Mouse (Mus musculus) liver, embryonic 14.5 days (tissue): ENCODE measurements around the gene Tle4.

Experiments
- CTCF ChIP-seq: IDR thresholded peaks from 2 replicates; pipeline ENCODE4 v1.5.1; 2016; ENCODE audit warnings: antibody characterized with exemption, low read depth, control low read depth
- EP300 ChIP-seq: IDR thresholded peaks from 2 replicates; pipeline ENCODE4 v1.6.1; 2016; ENCODE audit warnings: antibody characterized with exemption, low read depth

- no peak for TF ChIP-seq EP300
- TF ChIP-seq CTCF: no peak
These were observed 182.9 kb downstream of the Tle4 start for GRCm38 (mm10) chr19:14414957-14415356.
